Mouse (Mus musculus) heart, adult 2 months (tissue): Measurements from ENCODE around the gene Gm42417. TPM values are rescaled to one million over a fixed set of nuclear protein-coding genes. Genes with fewer than 3 reads are reported as not detected.

ENCODE experiments used
- DNase-seq, 2 experiments: peaks; one replicate each; pipeline ENCODE4 v3.0.0; 2021
- H3K27ac ChIP-seq: fragments of 200-600 bp; 2 replicates; pipeline ENCODE4 v1.8.1; 2022
- H3K27me3 ChIP-seq: fragments of 200-500 bp; 2 replicates; pipeline ENCODE4 v1.6.1; 2012; ENCODE audit warnings: mild to moderate bottlenecking, low read length, inconsistent platforms, mixed read lengths; ENCODE audit not compliant: control insufficient read depth, insufficient read depth
- H3K36me3 ChIP-seq: fragments of 200-500 bp; 2 replicates; pipeline ENCODE4 v1.6.1; 2012; ENCODE audit warnings: low read length, inconsistent platforms; ENCODE audit not compliant: control insufficient read depth, insufficient read depth
- H3K4me1 ChIP-seq: fragments of 200-500 bp; 2 replicates; pipeline ENCODE4 v1.6.1; 2011; ENCODE audit warnings: low read length; ENCODE audit not compliant: control insufficient read depth, insufficient read depth
- H3K4me3 ChIP-seq: fragments of 200-600 bp; 2 replicates; pipeline ENCODE4 v1.8.1; 2022
- H3K79me2 ChIP-seq: fragments of 200-500 bp; replicated peaks from 2 replicates; pipeline ENCODE4 v1.6.1; 2012; ENCODE audit warnings: mild to moderate bottlenecking, inconsistent platforms, low read length, moderate library complexity, mixed read lengths; ENCODE audit not compliant: control insufficient read depth, insufficient read depth
- H3K9ac ChIP-seq: fragments of 200-500 bp; 2 replicates; pipeline ENCODE4 v1.6.1; 2012; ENCODE audit warnings: low read depth, mild to moderate bottlenecking, control low read depth, inconsistent platforms, low read length, mixed read lengths
- CTCF ChIP-seq: fragments of 200-600 bp; IDR thresholded peaks from 2 replicates; pipeline ENCODE4 v1.8.1; 2022; ENCODE audit warnings: antibody characterized with exemption, mild to moderate bottlenecking, moderate library complexity
- EP300 ChIP-seq: fragments of 200-500 bp; IDR thresholded peaks from 2 replicates; pipeline ENCODE4 v1.6.1; 2011; ENCODE audit warnings: low read depth, low read length, control low read depth; ENCODE audit not compliant: insufficient read depth
- POLR2A ChIP-seq: fragments of 200-500 bp; IDR thresholded peaks from 2 replicates; pipeline ENCODE4 v1.6.1; 2011; ENCODE audit warnings: mild to moderate bottlenecking, low read depth, low read length, control low read depth; ENCODE audit not compliant: insufficient read depth
- WGBS: fragments of 180-500 bp; shearing (Covaris S2); methylation state at CpG from one replicate; pipeline ENCODE4 v1.1.7; 2018; 5-methylcytosine and 5-hydroxymethylcytosine counted together
- intact Hi-C: fragments of 180-260 bp; cut with DNase I; formaldehyde crosslinking; loops from one replicate; pipeline ENCODE4 v1.15.1; 2025
- microRNA-seq, 2 experiments: library from miRNA; unstranded; fragments of <30 nt; microRNA quantifications; one replicate each; pipeline ENCODE4 v1.2.0; 2021
- polyA plus RNA-seq: library from polyadenylated mRNA; depleted of rRNA; stranded (reverse); fragments of >200 nt; gene quantifications from 2 replicates; pipeline ENCODE4 v1.2.3, GENCODE M21; 2012; rRNA removed
- total RNA-seq, 2 experiments: library from RNA; stranded (reverse); gene quantifications; 2 replicates each; pipeline ENCODE4 v1.2.3; 2021

The Gm42417 gene
- total and polyA plus RNA-seq, 3 experiments = 148 to 172 TPM; not detected in 1

DNA sequence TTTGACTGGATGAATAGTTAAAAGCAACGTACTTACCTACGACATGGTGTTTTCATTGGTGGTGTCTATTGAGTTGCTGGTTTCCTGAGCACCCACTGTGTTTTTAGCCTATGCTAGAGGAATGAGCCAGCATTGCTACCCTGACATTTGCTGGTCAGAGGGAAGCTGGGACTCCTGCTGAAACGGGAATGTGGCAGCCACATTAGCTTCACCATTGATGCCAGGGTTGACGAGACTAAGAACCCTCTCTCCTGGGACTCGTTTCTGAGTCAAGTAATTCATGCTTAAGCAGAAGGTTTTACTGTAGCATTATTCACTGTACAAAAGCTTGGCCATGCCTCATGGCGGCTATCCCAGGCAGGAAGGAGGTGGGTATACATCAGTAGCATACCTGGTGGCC lies 49.6 kb downstream of the Gm42417 start:
- no peaks in the 10 kb centered on the region for H3K27me3 ChIP-seq
- TF ChIP-seq CTCF (no peak), POLR2A (no peak), EP300 (no peak)
- H3K27ac ChIP-seq = no peak overlapping the region
- no peak for DNase-seq
- H3K9ac ChIP-seq = no peak overlapping the region
- no peak overlapping the region for H3K4me3 ChIP-seq
- WGBS = 79% methylated on average over 6 of the region's 6 CpGs
- intact Hi-C loops = loop anchor here (5.0 kb wide), 1 partner anchor 47 kb away; no protein-coding TSS in a partner anchor
- no peaks in the 10 kb centered on the region for H3K36me3 ChIP-seq
- H3K4me1 ChIP-seq = peaks cover 4% of the 10 kb centered on the region
- H3K79me2 ChIP-seq = no peaks in the 10 kb centered on the region

DNA sequence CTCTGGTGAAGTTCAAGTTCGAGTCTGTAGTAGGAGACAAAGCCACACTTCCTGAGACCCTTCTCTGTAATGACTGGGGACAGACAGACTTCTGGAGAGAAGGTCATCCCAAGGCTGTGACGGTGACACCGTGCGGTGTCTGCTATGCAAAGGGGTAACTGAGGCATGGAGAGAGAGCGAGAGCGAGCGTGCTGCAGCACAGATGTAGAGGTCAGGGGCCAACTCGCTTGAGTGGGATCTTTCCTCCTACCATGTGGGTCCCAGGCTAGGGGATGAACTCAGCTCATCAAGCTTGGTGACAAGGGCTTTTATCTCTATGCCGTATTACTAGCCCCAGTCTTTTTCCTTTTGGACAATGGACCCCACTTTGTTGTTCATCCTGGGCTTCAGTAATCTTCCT lies 52.1 kb downstream of the Gm42417 start:
- WGBS = 88% methylated on average over 9 of the region's 9 CpGs
- Histone ChIP-seq H3K9ac (no peak overlapping the region), H3K27me3 (no peaks in the 10 kb centered on the region), H3K4me1 (no peaks in the 10 kb centered on the region; the same call in 1 of the 2 replicates), H3K27ac (no peak overlapping the region), H3K79me2 (no peaks in the 10 kb centered on the region), H3K36me3 (no peaks in the 10 kb centered on the region), H3K4me3 (no peak overlapping the region)
- TF ChIP-seq POLR2A = no peak
- TF ChIP-seq CTCF = no peak
- no peak for TF ChIP-seq EP300
- intact Hi-C loops = no loop called here
- DNase-seq = no peak

DNA sequence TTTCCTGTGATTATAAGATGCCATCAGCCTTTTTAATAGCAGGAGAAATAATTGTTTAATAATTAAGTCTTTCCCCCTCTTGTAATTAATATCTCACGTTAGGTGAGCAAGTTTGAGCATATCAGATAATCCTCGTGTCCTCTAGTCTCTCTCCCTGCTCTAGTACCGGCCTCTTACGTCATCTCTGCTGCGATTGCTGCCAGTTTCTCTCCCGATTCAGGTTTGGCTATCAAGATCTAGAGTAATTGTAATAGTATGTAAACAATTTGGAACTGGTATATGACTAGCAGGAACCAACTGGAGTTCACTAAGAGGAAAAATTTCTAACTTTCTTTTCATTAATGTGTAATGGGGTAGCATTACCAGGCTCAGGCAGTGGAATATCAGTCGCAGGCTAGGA lies 54.1 kb downstream of the Gm42417 start:
- H3K4me1 ChIP-seq = no peaks in the 10 kb centered on the region
- H3K4me3 ChIP-seq = no peak overlapping the region
- no peaks in the 10 kb centered on the region for H3K79me2 ChIP-seq
- TF ChIP-seq POLR2A = no peak
- no peak for TF ChIP-seq EP300
- no peak for TF ChIP-seq CTCF
- DNase-seq = no peak
- no peaks in the 10 kb centered on the region for H3K36me3 ChIP-seq
- no peak overlapping the region for H3K9ac ChIP-seq
- no peak overlapping the region for H3K27ac ChIP-seq
- intact Hi-C loops = no loop called here
- no peaks in the 10 kb centered on the region for H3K27me3 ChIP-seq
- 65% methylated on average over 7 of the region's 7 CpGs for WGBS

DNA sequence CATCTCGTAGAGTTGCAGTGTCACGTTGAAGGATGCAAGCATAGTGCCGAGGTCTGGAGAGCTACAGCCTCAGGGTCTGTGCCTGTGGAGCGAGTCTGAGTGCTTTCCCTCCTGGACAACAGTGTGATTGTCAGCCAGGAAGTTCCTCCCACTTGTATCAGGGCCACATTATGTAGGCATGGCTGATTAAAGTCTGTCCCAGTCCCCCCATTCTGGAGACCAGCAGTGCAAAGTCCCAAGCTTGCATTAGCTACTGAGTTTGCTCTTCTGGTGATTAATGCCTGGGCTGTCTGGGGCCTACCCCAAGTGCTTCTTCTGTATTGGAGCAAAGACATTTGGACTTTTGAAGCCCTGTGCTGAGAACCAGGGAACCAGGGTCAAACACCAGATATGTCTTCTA lies 55.4 kb downstream of the Gm42417 start:
- 65% methylated on average over 4 of the region's 4 CpGs for WGBS
- no peak for TF ChIP-seq EP300
- TF ChIP-seq POLR2A = no peak
- TF ChIP-seq CTCF = no peak
- intact Hi-C loops = no loop called here

More for the DNA sequence above, 55.4 kb downstream of the Gm42417 start:
- no peaks in the 10 kb centered on the region for H3K79me2 ChIP-seq
- DNase-seq = no peak
- H3K4me1 ChIP-seq = no peaks in the 10 kb centered on the region
- H3K27ac ChIP-seq = no peak overlapping the region
- no peaks in the 10 kb centered on the region for H3K27me3 ChIP-seq
- no peak overlapping the region for H3K9ac ChIP-seq
- no peak overlapping the region for H3K4me3 ChIP-seq
- H3K36me3 ChIP-seq = no peaks in the 10 kb centered on the region

Small RNAs within 50 kb of the gene (microRNA-seq; reads per million reads assigned to microRNA genes)
- 0 reads per million in 2 experiments for gene Gm47280

Other genes with a start within 250 kb of the Gm42417 start
- gene Arid5a, start 231.7 kb downstream of the Gm42417 start, total RNA-seq = 10 to 100 TPM; 10.2 to 12.4 TPM
- gene Arid5a, start 231.7 kb downstream of the Gm42417 start, polyA plus RNA-seq = 4.7 and 4.9 TPM in 2 replicates
- 10 to 100 TPM; 49.7 to 52.8 TPM for gene Kansl3, start 170.2 kb downstream of the Gm42417 start, total RNA-seq
- gene Kansl3, start 170.2 kb downstream of the Gm42417 start, polyA plus RNA-seq = 35.4 and 57.0 TPM in 2 replicates
- gene Fer1l5, start 167.1 kb downstream of the Gm42417 start, total RNA-seq = not detected
- 0.04 TPM in 1 of 2 replicates, not detected in the other for gene Fer1l5, start 167.1 kb downstream of the Gm42417 start, polyA plus RNA-seq
- 10 to 100 TPM; 26.3 to 26.5 TPM for gene Lman2l, start 94.2 kb downstream of the Gm42417 start, total RNA-seq
- gene Lman2l, start 94.2 kb downstream of the Gm42417 start, polyA plus RNA-seq = 16.8 and 25.7 TPM in 2 replicates
- 1 to 10 TPM; 4.4 to 4.6 TPM for gene Cnnm4, start 67.8 kb downstream of the Gm42417 start, total RNA-seq
- gene Cnnm4, start 67.8 kb downstream of the Gm42417 start, polyA plus RNA-seq = 3.9 and 4.4 TPM in 2 replicates
- gene Cnnm3, start 27.6 kb downstream of the Gm42417 start, total RNA-seq = 10 to 100 TPM; 11.1 to 15.1 TPM
- 14.1 and 15.6 TPM in 2 replicates for gene Cnnm3, start 27.6 kb downstream of the Gm42417 start, polyA plus RNA-seq
- gene Ankrd23, start 2.5 kb downstream of the Gm42417 start, total RNA-seq = 100 to 1,000 TPM; 310 to 338 TPM
- 397 and 412 TPM in 2 replicates for gene Ankrd23, start 2.5 kb downstream of the Gm42417 start, polyA plus RNA-seq
- 1 to 10 TPM; 6.2 to 6.3 TPM for gene Ankrd39, start 8.0 kb upstream of the Gm42417 start, total RNA-seq
- gene Ankrd39, start 8.0 kb upstream of the Gm42417 start, polyA plus RNA-seq = 11.1 TPM in 2 replicates
- 10 to 100 TPM; 10.6 to 11.1 TPM for gene Sema4c, start 18.9 kb upstream of the Gm42417 start, total RNA-seq
- 12.7 and 15.2 TPM in 2 replicates for gene Sema4c, start 18.9 kb upstream of the Gm42417 start, polyA plus RNA-seq
- gene Fam178b, start 143.8 kb upstream of the Gm42417 start, total RNA-seq = under 1 TPM in 1 of 2 experiments, not detected in 1; 0.39 TPM
- gene Fam178b, start 143.8 kb upstream of the Gm42417 start, polyA plus RNA-seq = 0.80 and 1.5 TPM in 2 replicates
- gene Cox5b, start 152.0 kb upstream of the Gm42417 start, total RNA-seq = 1,000 to 10,000 TPM; 2,054 to 2,380 TPM
- gene Cox5b, start 152.0 kb upstream of the Gm42417 start, polyA plus RNA-seq = 1,765 and 1,963 TPM in 2 replicates
- not detected for gene 4933424G06Rik, start 170.7 kb upstream of the Gm42417 start, total RNA-seq
- not detected in 2 replicates for gene 4933424G06Rik, start 170.7 kb upstream of the Gm42417 start, polyA plus RNA-seq
- gene Actr1b, start 175.0 kb upstream of the Gm42417 start, total RNA-seq = 10 to 100 TPM; 89.8 to 98.1 TPM
- gene Actr1b, start 175.0 kb upstream of the Gm42417 start, polyA plus RNA-seq = 94.8 and 122 TPM in 2 replicates
- under 1 TPM; 0.32 to 0.34 TPM for gene Zap70, start 222.4 kb upstream of the Gm42417 start, total RNA-seq
- gene Zap70, start 222.4 kb upstream of the Gm42417 start, polyA plus RNA-seq = 0.47 TPM in 2 replicates